Mouse (Mus musculus) neural tube, embryonic 10.5 days (tissue): Measurements from ENCODE around the gene Cdk2.
"Not testable (repeated sequence)": the region's sequence is repeated elsewhere in the genome, so short reads cannot be mapped to it uniquely, and the experiment has no call there.

Experiments
- DNase-seq: peaks from one replicate; pipeline ENCODE4 v3.0.0-alpha.2; 2017; ENCODE audit warnings: low spot score; ENCODE audit errors: extremely low spot score

The Cdk2 gene

DNA sequence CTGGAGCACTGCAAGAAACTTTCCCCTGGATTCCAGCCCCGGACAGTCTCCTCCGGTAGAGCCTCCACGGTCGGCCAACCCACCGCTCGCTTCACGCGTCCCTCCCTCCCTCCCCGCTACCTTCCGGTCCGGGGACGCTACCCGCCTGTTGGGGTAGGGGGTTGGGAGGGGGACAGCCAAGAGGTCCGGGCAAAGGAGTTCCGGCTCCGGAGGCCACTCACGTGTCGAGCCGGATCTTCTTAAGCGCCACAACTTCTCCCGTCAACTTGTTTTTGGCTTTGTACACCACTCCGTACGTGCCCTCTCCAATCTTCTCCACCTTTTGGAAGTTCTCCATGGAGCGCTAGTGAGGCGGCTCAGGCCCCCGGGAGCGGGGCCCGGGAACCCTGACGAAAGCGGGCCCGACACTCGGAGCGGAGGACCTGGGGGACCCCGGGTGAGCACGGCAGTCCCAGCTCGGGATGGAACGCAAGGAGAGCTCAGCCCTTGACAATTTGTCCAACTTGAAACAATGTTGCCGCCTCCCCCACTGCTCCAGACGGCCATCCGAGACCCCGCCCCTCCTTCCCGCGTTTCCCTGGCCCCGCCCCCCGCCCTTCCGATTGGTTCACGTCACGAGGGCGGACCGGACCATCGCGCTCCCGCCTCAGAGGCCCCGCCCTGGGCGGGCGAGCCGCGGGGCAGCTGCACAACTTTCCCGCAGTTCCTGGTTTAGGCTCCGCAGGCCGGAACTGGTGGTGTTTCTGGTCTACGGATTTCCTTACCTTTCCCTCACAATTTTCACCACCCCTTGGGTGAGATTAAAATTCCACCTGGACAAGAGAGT lies at the start of gene Cdk2:
Cdk2 (minus strand) TSS at position 541 of the 826 bp plus-strand sequence.
- DNase-seq: peak; percentile 94

- DNase-seq: peak; percentile 93
These were observed 43.5 kb upstream of the Cdk2 start for GRCm38 (mm10) chr10:128748252-128748864.

GRCm38 (mm10) chr10:128747646-128748251 lies 42.9 kb upstream of the Cdk2 start, which contains the start of gene Pym1:
Gene Pym1 (plus strand): TSS chr10:128747889.
- peak; percentile 81 for DNase-seq

GRCm38 (mm10) chr10:128746972-128747645 lies 42.3 kb upstream of the Cdk2 start:
- DNase-seq: no peak

- DNase-seq: no peak
These were observed 41.2 kb upstream of the Cdk2 start for GRCm38 (mm10) chr10:128745946-128746613.

DNA sequence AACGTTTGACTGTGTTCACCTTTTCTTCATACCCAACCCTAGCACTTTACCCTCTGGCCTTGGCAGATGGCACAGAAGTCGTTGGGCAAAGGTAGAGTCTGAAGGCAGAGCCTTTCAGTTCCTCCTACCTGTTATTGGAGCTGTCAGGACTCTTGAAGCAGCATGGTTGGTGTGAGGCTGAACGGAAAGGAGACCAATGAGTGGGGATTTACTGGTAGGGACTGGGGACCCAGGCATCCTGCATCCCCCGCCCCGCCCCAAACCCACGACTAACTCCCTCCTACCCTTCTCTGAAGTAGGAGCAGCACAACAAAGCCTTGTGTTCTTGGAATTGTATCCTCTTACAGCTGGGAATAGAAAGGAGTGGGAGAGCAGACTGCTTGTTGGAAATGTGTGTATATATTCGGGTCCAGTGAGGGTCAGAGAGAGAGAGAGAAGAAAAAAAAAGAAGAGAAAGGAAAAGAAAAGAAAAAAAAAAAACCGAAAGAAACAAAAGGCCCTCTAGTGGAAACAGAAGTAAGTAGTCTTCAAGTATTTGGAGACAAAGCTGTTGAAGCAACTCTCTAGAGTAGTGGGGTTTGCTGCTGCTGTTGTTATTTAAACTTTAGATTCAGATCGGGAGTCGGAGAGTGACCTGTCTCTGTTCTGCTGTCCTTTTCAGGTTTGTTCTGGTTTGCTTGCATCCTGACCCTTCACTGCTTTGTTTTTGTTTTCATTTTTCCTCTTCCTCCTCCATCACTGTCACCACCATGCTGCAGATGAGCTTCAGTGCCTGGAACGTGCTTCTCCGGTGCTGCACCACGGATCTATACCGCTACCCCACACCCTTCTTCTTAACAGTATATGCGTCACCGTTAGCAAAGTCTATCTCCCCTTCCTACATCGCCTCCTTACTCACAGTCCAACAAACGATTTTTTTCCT lies 40.1 kb upstream of the Cdk2 start, which contains the start of gene Dgka:
Dgka (minus strand) TSS at position 176 of the 922 bp plus-strand sequence.
- peak; percentile 37 for DNase-seq

- DNase-seq: no peak
These were observed 39.4 kb upstream of the Cdk2 start for GRCm38 (mm10) chr10:128744211-128744610.

- peak; percentile 70 for DNase-seq
These were observed 39.0 kb upstream of the Cdk2 start for GRCm38 (mm10) chr10:128743791-128744191.

DNA sequence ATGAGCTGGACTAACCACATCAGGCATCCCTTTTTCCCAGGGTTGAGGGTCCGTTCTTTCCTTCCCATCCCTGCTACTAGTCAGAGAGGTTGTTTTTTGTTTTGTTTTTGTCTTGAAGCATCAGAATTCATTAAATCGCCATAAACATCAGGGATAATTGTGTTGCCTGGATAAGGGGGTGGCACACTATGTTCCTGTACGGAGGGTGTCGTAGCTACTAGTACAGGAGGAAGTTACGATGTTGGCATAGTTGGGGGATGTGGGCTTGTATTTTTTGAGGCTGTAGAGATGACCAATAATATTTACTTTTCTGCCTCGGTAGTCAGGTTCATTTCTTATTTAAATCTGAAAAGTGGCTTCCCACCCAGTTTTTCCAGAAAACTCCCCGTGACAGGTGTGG lies 38.4 kb upstream of the Cdk2 start:
- no peak for DNase-seq

DNA sequence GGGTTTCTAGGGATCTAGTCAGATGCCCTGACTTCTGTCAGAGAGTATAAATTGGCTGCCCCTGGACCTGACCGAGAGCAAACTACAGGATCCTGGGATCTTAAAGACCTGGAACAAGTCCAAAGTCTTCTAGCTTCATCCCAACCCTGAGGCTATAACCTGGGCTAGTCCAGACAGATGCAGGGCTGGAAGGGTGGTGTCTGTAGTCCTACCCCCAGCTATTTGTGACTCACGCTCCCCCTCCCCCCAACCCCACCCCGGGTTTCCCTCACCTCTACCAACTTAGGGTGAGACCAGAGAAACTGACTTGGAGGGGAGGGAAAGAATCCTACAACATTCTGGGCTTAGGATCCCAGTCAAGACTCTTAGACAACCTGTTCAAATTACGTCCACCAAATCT lies 37.8 kb upstream of the Cdk2 start:
- no peak for DNase-seq

DNA sequence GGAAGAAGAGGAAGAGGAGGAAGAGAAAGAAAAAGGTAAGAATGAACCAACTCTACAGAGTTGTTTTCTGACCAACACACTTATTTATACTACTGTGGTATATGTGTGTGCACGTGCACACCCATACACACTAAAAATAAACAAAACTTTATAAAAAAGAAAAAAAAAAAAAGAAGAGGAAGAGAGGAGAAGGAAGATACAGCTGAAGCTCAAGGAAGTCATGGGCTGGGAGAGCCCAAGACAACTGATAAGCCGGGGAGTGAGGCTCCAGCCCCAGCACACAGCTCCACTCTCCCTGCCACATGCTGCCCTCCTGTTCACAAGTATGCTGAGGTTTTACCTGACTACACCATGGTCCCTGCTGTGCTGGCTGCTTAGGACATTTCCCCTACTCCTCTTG lies 35.5 kb upstream of the Cdk2 start:
- DNase-seq: no peak

GRCm38 (mm10) chr10:128737435-128737834 lies 32.6 kb upstream of the Cdk2 start:
- no peak for DNase-seq

DNA sequence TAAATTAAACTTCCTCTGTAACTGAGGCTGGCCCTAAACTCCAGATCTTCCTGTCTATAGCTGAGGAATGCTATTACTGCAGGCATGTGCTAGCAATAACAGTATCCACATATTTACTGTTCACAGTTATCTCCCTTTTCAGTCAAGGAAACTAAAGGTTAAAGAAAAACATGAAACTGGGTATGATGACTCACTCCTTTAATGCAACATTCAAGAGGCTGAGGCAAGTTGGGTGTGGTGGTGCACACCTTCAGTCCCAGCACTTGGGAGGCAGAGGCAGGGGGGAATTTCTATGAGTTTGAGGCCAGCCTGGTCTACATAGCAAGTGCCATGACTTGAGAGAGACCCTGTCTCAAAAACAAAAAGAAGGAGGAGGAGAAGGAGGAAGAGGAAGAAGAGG lies 27.2 kb upstream of the Cdk2 start:
- no peak for DNase-seq

DNA sequence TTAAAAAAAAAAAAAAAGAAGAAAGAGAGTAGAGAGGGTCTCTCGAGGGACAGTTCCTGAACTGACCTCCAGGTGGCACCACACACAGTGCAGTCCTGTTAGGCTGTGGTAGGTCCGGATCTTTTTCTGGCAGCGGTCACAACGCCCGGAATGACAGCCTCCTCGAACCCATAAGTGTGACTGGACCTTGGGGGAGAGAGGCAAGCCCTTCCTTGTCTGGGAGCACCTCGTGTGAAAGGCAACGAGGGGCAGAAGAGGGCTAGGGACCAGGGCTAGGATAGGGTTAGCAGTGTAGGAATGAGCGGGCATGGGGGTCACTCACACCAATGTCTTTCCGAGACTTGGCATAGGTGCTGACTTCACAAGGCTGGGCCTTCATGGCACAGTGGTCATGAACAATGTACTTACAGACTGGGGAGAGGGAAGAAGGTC lies 26.2 kb upstream of the Cdk2 start:
- peak; percentile 60 for DNase-seq

GRCm38 (mm10) chr10:128728059-128728458 lies 23.2 kb upstream of the Cdk2 start:
- DNase-seq: no peak

DNA sequence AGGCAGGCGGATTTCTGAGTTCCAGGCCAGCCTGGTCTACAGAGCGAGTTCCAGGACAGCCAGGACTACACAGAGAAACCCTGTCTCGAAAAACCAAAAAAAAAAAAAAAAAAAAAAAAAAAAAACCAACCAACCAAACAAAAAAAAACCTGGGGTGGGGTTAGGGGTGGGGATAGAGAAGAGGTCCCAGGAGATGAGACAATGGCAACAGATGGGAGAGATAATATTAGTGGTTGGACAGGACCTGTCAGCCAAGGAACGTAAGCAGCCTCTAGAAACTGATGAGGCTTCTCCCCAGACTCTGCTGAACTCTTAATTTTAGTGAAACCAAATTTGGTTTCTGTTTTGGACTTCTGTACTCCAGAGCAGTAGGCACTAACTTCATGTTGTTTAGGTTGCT lies 20.6 kb upstream of the Cdk2 start:
- DNase-seq: not testable (repeated sequence)

DNA sequence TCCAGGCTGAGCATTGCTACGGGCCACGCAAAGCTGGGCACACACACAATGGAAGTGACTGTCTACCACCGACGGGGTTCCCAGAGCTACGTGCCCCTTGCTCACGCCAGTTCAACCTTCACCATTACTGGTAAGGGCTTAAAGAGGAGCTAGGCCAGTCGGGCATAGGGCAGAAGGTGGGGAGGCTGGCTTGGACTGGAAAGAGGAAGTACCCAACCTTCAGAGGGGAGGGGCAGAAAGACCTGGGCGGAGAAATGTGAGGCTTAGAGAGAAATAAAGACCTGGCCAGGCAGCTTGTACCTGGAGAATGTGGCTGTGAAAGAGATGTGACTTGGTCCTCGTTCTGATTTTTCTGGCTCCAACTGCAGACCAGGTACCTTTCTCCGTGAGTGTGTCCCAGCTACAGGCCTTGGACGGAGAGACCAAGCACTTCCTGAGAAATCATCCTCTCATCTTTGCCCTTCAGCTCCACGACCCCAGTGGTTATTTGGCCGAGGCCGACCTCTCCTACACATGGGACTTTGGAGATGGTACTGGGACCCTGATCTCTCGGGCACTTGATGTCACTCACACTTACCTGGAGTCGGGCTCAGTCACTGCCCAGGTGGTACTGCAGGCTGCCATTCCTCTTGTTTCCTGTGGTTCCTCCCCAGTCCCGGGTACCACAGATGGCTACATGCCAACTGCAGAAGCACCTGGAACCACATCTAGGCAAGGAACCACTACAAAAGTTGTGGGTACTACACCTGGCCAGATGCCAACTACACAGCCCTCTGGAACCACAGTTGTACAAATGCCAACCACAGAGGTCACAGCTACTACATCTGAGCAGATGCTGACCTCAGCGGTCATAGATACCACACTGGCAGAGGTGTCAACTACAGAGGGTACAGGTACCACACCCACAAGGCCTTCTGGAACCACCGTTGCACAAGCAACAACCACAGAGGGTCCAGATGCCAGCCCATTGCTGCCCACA lies 11.0 kb upstream of the Cdk2 start:
- DNase-seq: no peak

DNA sequence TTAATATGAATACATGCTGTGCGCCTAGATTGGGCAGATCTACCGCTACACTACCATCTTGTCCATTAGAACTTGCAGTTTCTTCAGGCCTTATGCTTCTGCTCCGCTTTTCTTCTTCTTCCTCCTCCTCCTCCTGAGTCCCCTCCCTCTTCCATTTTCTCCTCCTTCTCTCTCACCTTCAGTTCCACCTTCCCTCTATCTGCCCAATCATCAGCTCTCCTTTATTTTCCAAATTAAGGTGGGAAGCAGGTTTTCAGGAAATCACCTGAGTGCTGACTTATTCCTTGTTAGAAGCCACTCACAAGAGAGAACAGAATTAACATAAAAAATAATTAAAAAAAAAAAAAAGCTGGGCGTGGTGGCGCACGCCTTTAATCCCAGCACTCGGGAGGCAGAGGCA lies 6.5 kb upstream of the Cdk2 start:
- not testable (repeated sequence) for DNase-seq

DNA sequence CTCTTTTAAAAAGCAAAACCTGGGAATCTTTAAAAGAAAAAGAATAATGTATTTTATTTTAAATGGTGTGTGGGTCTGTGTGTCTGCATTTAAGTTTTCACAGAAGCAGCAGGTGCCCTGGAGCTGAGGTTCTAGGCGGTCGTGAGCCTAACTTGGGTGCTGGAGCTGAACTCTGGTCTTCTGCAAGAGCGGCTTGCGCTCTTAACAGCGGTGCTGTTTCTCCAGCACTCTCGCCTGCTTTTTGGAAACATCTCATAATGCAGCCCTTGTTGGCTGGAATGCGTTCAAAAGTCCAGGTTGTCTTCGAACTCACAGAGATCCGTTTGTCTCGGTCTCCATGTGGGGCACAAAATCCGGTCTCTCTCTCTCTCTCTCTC lies 474 bp upstream of the Cdk2 start:
- DNase-seq: no peak
